Mouse (Mus musculus) small intestine, adult 2 months (tissue): ENCODE measurements around the gene Tars.

Experiments used
- CTCF ChIP-seq: fragments of 200-500 bp; IDR thresholded peaks from 2 replicates; pipeline ENCODE4 v1.5.1; 2012; ENCODE audit warnings: low read depth, mild to moderate bottlenecking, control low read depth, inconsistent platforms, low read length, moderate library complexity, mixed read lengths; ENCODE audit not compliant: insufficient replicate concordance, insufficient read length; ENCODE audit errors: extremely low read depth
- POLR2A ChIP-seq: fragments of 200-500 bp; IDR thresholded peaks from 2 replicates; pipeline ENCODE4 v1.6.1; 2012; ENCODE audit warnings: low read depth, mild to moderate bottlenecking, control low read depth, inconsistent platforms, low read length, moderate library complexity

- TF ChIP-seq POLR2A, result no peak
- TF ChIP-seq CTCF, result no peak
Observed at GRCm38 (mm10) chr15:11364112-11364511, 35.4 kb downstream of the Tars start.
